Mouse (Mus musculus): Measurements from ENCODE around the gene Mboat2. TPM values are rescaled to one million over a fixed set of nuclear protein-coding genes. Genes with fewer than 3 reads are reported as not detected.

The Mboat2 gene
- 17.1 and 17.9 TPM in 2 replicates for total RNA-seq (2021)
- long read RNA-seq, experiment 1, full-length matches to known transcripts, result 7 of 8 reads
- long read RNA-seq, experiment 1, partial matches to known transcripts, result 0 of 8 reads
- long read RNA-seq, experiment 1, other reads (novel, unspliced or antisense), result 1 of 8 reads
- long read RNA-seq, experiment 2, full-length matches to known transcripts, result 4 of 11 reads
- long read RNA-seq, experiment 2, partial matches to known transcripts, result 0 of 11 reads
- long read RNA-seq, experiment 2, other reads (novel, unspliced or antisense), result 7 of 11 reads

- peak; percentile 61 for DNase-seq
These were observed at the start of gene Mboat2 for GRCm38 (mm10) chr12:24830766-24831152. Mboat2 (plus strand) TSS chr12:24830879.

DNA sequence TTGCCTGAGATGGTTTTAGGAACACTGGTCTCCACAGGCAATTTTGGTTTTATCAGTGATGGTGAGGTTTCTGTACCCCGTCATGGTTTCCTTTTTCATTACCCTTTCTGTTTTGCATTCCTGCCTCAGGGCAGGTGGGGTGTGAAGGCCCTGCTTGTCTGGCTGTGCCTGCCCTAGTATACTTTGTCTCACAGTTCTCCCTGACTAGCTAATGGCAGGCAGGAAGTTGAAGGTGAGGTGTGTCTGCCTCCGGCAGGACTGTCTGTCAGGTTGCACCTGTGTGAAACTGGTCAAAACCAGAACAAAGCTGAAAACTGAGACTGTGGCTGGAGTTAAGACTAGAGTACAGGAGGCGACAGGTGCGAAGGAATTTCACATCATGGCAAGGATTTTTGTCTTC lies 46.9 kb upstream of the Mboat2 start:
- DNase-seq, result no peak

DNA sequence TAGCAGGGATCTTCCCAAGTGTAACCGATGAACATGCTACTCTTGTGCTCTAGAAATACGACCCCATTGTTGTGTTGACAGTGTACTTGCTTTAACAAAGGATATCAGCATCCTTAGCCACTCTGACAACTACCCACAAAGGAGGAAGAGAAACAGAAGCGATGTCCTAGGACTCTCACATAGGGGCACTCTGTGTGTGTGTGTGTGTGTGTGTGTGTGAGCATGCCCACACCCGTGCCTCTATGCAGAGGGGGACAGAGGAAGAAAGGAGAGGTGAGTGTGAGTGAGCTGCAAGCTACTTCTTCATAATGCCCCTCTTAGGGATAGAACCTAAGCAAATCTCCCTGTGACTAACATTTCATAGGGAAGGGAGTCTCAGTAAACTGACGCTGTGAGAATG lies 44.8 kb upstream of the Mboat2 start:
- no peak for DNase-seq

- DNase-seq, result no peak
These were observed 44.4 kb upstream of the Mboat2 start for GRCm38 (mm10) chr12:24786316-24786715.

GRCm38 (mm10) chr12:24789659-24790058 lies 41.0 kb upstream of the Mboat2 start:
- no peak for DNase-seq

DNA sequence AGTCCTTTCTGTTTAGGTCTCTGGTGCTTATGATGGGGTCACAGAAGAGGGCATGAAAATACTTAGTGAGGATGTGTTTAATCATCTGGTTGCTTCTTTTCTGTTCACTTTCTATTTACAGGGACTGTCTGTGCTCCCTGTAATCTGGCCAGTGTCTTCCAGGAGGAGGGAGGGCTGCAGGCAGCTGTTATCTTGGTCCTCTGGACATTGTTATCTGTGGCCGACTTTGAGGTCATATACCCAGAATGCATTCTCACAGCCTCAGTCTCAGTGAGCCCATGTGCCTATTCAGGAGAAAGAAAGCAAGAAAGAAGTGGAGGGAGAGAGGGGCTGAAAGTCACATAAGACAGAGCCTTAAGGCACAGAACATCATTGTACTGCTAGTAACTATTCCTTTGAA lies 19.4 kb upstream of the Mboat2 start:
- no peak for DNase-seq

GRCm38 (mm10) chr12:24811906-24812305 lies 18.8 kb upstream of the Mboat2 start:
- peak; percentile 41 for DNase-seq

DNA sequence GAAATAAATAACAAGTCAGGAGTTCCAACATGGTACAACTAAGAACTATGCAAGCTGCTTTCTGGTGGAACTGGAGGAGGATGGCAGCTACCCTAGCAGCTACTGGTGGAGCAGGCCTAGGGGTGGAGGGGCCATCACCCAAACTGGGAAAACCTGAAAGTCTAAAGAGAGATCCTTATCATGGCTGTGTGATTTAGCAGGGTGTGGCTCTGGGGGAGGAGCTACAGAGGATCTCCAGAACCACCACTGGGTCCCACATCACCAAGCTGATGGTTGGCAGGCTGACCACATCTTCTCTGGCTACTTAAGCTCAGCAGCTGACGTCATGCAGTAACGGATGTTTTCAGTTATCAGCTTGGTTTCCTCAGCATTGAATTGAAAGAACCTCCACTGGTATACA lies 7.8 kb upstream of the Mboat2 start:
- no peak for DNase-seq

DNA sequence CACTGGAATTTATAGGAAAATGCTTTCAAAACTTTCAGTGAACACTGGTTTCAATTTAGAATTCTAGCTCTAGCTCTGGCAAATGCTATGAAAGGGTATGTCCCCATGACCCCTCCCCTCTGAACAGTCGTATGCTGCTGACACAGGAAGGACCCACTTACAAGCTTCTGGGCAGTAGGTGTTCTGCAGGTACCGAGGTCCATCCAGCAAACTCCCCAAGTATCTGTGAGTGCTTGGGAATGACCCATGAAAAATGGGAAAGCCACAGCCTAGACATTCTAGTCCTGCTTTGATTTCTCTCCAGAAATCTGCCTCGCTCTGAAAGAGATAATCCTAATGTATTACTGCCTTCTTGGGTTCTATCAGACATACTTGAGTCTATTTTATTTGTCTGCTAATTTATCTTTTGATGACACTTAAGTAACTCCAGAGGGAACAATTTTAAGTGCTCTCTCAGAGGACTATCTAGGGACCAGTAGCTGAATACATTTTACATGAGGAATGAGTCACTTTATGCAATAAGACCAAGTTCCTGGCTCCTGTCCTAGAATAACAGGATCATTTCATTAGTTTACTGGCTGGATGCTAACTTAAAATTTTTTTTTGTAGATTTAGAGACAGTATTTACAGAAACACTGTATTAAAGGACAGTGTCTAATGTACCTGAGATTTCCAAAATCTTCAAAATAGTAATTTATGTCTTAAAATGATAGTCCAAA lies 6.9 kb upstream of the Mboat2 start:
- no peak for DNase-seq

DNA sequence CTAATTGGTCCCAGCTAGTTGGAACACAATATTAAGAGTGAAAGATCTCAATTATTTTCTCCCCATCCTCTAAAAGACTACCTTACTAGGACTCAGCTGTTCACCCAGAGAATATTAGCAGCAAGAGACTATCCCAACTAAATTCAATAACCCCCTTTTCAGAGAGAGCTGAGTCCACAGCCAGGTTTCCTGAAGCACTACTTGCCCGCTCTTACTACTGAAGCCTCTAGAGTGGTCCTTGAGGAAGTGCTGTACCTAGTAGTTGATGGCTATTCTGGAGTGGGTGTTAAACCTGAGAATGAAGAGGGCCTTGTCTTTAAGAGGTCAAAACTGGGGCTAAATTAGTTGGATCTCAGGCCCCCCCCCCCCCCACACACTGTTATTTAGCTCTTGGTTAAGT lies 593 bp upstream of the Mboat2 start:
- no peak for DNase-seq

DNA sequence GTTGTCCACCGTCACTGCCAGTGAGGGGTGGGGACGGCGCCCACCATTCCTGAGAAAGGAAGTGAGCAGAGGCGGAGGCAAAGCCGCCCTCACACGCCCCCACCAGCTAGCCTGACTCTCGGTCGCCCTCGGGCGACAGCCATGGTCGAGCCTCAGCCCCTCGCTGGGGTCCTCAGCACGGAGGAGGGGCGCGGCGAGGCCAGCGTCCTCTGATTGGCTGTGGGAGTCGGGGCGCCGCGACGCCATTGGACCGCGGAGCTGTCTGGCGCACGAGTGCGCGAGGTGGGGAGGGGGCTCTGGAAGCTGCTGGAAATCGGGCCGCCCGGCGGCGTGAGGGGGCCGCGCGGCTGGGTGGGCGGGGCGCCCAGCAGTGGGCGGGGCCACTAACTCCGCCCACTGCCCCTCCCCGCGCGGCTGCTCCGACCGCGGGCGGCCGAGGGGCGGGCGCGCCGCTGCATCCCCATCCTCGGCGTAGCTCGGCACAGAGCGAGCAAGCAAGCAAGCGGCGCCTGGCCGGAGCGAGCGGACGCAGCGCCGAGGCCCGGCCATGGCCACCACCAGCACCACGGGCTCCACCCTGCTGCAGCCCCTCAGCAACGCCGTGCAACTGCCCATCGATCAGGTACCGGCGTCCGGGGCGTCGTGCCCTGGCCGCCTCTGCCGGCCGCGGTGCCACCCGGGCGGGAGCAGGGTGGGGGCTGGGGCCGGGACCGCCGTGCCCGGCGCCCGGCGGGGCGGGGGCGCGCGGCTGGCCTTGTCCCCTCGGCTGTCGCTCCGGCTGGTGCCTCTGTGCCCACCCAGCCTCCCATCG lies 679 bp downstream of the Mboat2 start:
- peak; percentile 91 for DNase-seq

DNA sequence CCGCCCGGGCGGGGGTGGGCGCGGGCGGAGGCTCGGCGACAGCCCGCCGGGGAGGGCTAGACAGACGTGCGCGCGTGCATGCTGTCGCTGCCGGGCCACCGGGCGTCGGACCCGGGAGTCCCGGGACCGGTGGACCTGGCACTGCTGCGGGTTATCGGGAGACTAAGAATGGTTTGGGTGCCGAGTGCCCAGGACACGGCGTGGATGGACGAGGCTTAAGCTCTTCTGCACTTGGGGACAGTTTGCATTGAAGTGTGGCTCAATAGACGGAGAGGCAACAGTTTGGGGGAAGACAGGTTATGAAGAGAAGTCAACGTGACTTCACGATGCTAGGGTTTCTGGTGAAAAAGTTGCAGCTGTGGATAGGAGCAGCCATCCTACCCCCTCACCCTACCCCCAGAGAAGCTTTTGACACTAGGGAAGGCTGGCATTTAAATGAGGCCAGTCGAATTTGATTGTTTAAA lies 1.3 kb downstream of the Mboat2 start:
- DNase-seq, result peak; percentile 50

- DNase-seq, result no peak
These were observed 1.8 kb downstream of the Mboat2 start for GRCm38 (mm10) chr12:24832438-24832837.

DNA sequence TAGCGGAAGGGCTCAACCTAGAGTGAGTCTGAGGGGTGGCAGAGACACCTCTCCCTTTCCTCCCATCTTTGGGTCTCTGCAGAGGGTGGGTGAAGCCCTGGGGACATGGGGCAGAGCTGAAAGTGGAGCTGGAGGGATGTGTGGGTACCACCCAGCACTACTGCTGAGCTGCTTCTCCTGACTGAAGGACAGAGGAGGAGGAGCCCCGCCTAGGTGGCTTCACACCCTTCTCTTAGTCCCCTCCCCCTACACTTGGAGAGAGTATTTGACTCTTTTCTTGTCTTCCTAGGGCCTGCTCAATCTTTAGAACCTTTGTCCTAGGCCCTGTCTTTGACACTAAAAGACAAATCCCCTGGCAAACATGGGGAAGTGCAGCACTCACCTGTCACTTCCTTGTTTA lies 7.3 kb downstream of the Mboat2 start:
- no peak for DNase-seq

- peak; percentile 29 for DNase-seq
These were observed 10.6 kb downstream of the Mboat2 start for GRCm38 (mm10) chr12:24841115-24841879.

GRCm38 (mm10) chr12:24842299-24842910 lies 11.7 kb downstream of the Mboat2 start:
- DNase-seq, result no peak

- no peak for DNase-seq
These were observed 12.9 kb downstream of the Mboat2 start for GRCm38 (mm10) chr12:24843395-24844072.

GRCm38 (mm10) chr12:24845344-24845743 lies 14.7 kb downstream of the Mboat2 start:
- DNase-seq, result no peak

DNA sequence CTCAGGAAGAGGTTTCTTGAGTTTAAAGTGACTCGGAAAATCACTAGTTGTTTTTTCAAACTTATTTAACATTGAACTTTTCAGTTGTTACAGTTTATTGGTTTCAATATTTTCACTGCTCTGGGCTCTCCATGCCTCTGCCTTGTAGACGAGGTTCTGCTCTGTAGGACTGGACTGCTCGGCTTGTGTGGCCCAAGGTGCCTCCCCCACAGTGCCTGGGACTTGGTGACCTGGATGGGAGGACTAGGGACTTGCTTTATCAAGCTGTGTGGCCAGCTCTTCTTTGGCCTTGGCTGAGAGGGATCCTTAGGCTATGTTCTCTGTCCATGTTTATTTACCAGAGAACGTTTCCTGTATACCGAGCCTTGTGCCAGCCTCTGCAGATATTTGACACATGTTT lies 17.4 kb downstream of the Mboat2 start:
- no peak for DNase-seq

DNA sequence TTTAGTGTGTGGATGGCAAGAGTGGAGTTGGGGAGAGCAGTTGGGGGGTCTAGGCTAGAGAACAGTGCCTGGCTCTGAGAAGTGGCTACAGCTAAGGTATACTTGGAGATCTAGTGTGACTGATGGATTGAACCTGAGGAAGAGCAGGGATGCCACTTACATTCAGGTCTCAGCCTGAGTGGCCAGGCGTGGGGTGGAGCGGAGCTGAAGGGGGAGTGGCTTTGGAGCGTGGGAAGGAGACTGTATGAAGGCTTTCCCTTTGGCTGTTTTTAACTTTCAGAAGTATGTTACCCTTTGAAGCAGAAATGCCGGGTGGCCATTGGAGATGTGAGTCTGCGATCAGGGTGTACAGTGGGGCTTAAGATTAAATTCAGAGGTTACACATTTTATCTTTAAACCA lies 26.7 kb downstream of the Mboat2 start:
- no peak for DNase-seq

DNA sequence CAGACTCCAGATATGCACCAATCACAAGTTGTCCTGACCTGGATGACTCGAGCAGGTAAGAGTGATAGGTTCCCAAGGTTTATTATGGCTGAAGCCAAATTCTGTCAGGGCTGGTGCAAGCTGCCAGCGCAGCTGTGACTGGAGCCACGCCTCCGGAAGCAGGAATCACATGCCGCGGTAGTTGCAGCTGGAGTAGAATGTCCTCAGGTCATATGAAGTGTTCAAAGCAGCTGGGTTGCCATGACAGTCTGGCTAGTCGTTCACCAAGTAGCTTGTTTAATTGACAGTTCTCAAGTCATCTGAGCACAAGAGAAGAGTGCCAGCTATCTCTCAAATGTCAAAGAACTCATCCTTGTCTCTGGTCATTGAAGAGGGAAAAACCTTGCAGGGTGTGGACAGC lies 28.7 kb downstream of the Mboat2 start:
- DNase-seq, result no peak
